Mouse (Mus musculus) forebrain, embryonic 14.5 days (tissue): Measurements from ENCODE around the gene Plin1. TPM values are rescaled to one million over a fixed set of nuclear protein-coding genes. Genes with fewer than 3 reads are reported as not detected.

Experiments
- ATAC-seq: fragments of 200-750 bp; cut with Nextera tagmentation; 2 replicates; pipeline ENCODE4 v1.8.0; 2017; ENCODE audit warnings: mild to moderate bottlenecking, moderate library complexity
- DNase-seq: peaks from one replicate; pipeline ENCODE4 v3.0.0-alpha.2; 2015; ENCODE audit warnings: low spot score
- H3K27ac ChIP-seq: fragments of 300-500 bp; sonication (generic); 2 replicates; pipeline ENCODE4 v1.5.1; 2014; ENCODE audit warnings: low read depth, mild to moderate bottlenecking, control low read depth, low read length, moderate library complexity
- H3K27me3 ChIP-seq: fragments of 300-500 bp; sonication (generic); replicated peaks from 2 replicates; pipeline ENCODE4 v1.6.1; 2014; ENCODE audit warnings: low read length, control low read depth, mixed read lengths; ENCODE audit not compliant: control insufficient read depth, insufficient read depth
- H3K36me3 ChIP-seq: fragments of 300-500 bp; sonication (generic); 2 replicates; pipeline ENCODE4 v1.6.1; 2014; ENCODE audit warnings: low read length, control low read depth; ENCODE audit not compliant: control insufficient read depth, insufficient read depth
- H3K4me1 ChIP-seq: fragments of 300-500 bp; sonication (generic); 2 replicates; pipeline ENCODE4 v1.6.1; 2014; ENCODE audit warnings: antibody characterized with exemption, low read length, control low read depth; ENCODE audit not compliant: control insufficient read depth, insufficient read depth
- H3K4me2 ChIP-seq: fragments of 300-500 bp; sonication (generic); 2 replicates; pipeline ENCODE4 v1.6.1; 2014; ENCODE audit warnings: mild to moderate bottlenecking, control low read depth, low read length
- H3K4me3 ChIP-seq: fragments of 300-500 bp; sonication (generic); 2 replicates; pipeline ENCODE4 v1.5.1; 2014; ENCODE audit warnings: low read depth, low read length, control low read depth
- H3K9ac ChIP-seq: fragments of 300-500 bp; sonication (generic); 2 replicates; pipeline ENCODE4 v1.6.1; 2014; ENCODE audit warnings: mild to moderate bottlenecking, low read length, control low read depth, moderate library complexity
- H3K9me3 ChIP-seq: fragments of 300-500 bp; sonication (generic); replicated peaks from 2 replicates; pipeline ENCODE4 v1.6.1; 2016; ENCODE audit warnings: low read length, control low read depth, mixed read lengths; ENCODE audit not compliant: control insufficient read depth
- WGBS: fragments of 180-500 bp; shearing (Covaris S2); extraction: QIAGEN DNeasy Blood & Tissue Kit; methylation state at CpG from one replicate; pipeline ENCODE4 v1.1.7; 2014; 5-methylcytosine and 5-hydroxymethylcytosine counted together
- polyA plus RNA-seq: library from polyadenylated mRNA; unstranded; fragments of >200 nt; fragmentation: Nextera tagmentation; extraction: Ambion mirVana; gene quantifications from 2 replicates; pipeline ENCODE4 v1.2.1, GENCODE M21; 2014

Gene Plin1
- polyA plus RNA-seq, 1 experiment from 2014 or later: not detected

GRCm38 (mm10) chr7:79680231-79680630 lies 52.5 kb downstream of the Plin1 start:
- Histone ChIP-seq H3K27ac (no peak overlapping the region), H3K9ac (no peak overlapping the region), H3K36me3 (peaks cover 76% of the 10 kb centered on the region), H3K4me2 (no peak overlapping the region), H3K9me3 (no peaks in the 10 kb centered on the region), H3K4me1 (no peaks in the 10 kb centered on the region), H3K4me3 (no peak overlapping the region), H3K27me3 (no peaks in the 10 kb centered on the region)
- 96% methylated on average over 2 of the region's 2 CpGs for WGBS
- ATAC-seq: no peak
- no peak for DNase-seq

GRCm38 (mm10) chr7:79679186-79679585 lies 53.5 kb downstream of the Plin1 start:
- Histone ChIP-seq H3K4me2 (no peak overlapping the region), H3K27ac (no peak overlapping the region), H3K4me3 (no peak overlapping the region), H3K27me3 (no peaks in the 10 kb centered on the region), H3K36me3 (peaks cover 72% of the 10 kb centered on the region), H3K9me3 (no peaks in the 10 kb centered on the region), H3K9ac (no peak overlapping the region), H3K4me1 (no peaks in the 10 kb centered on the region)
- no peak for ATAC-seq
- DNase-seq: peak; percentile 31

GRCm38 (mm10) chr7:79670900-79671604 lies 61.7 kb downstream of the Plin1 start:
- no peak for ATAC-seq
- 98% methylated on average over 4 of the region's 4 CpGs for WGBS
- H3K27me3 ChIP-seq: no peaks in the 10 kb centered on the region
- no peak overlapping the region for H3K9ac ChIP-seq
- no peak overlapping the region for H3K4me2 ChIP-seq
- no peaks in the 10 kb centered on the region for H3K9me3 ChIP-seq
- no peak overlapping the region for H3K27ac ChIP-seq
- H3K4me3 ChIP-seq: no peak overlapping the region
- no peak for DNase-seq
- peaks cover 66% of the 10 kb centered on the region for H3K36me3 ChIP-seq
- H3K4me1 ChIP-seq: no peaks in the 10 kb centered on the region

Other genes starting within 250 kb of the Plin1 start
- gene Rhcg, start 115.2 kb downstream of the Plin1 start, polyA plus RNA-seq: 1.6 and 4.2 TPM in 2 replicates
- 3.5 and 3.6 TPM in 2 replicates for gene Ticrr, start 72.7 kb downstream of the Plin1 start, polyA plus RNA-seq
- gene Kif7, start 17.2 kb downstream of the Plin1 start, polyA plus RNA-seq: 1.9 and 2.5 TPM in 2 replicates
- gene Pex11a, start 10.2 kb upstream of the Plin1 start, polyA plus RNA-seq: 15.1 and 16.7 TPM in 2 replicates
- 0.46 and 0.52 TPM in 2 replicates for gene Wdr93, start 10.3 kb upstream of the Plin1 start, polyA plus RNA-seq
- not detected in 2 replicates for gene Mesp1, start 60.9 kb upstream of the Plin1 start, polyA plus RNA-seq
- 1.9 and 2.2 TPM in 2 replicates for gene Mesp2, start 77.8 kb upstream of the Plin1 start, polyA plus RNA-seq
- 2.7 and 4.2 TPM in 2 replicates for gene Anpep, start 128.2 kb upstream of the Plin1 start, polyA plus RNA-seq
- 50.5 and 52.5 TPM in 2 replicates for gene Ap3s2, start 187.7 kb upstream of the Plin1 start, polyA plus RNA-seq
- 16.0 and 17.3 TPM in 2 replicates for gene Arpin, start 202.5 kb upstream of the Plin1 start, polyA plus RNA-seq